Mouse (Mus musculus) liver, postnatal 0 days (tissue): ENCODE data around the gene Cabin1. TPM values are rescaled to one million over a fixed set of nuclear protein-coding genes. Genes with fewer than 3 reads are reported as not detected.

Experiments
- ATAC-seq: fragments of 200-750 bp; cut with Nextera tagmentation; 2 replicates; pipeline ENCODE4 v1.8.0; 2017; ENCODE audit warnings: mild to moderate bottlenecking, moderate library complexity
- DNase-seq: peaks from one replicate; pipeline ENCODE4 v3.0.0-alpha.2; 2016
- H3K27ac ChIP-seq: fragments of 300-500 bp; sonication (generic); 2 replicates; pipeline ENCODE4 v1.5.1; 2014; ENCODE audit warnings: antibody characterized with exemption, moderate library complexity, mild to moderate bottlenecking, low read depth
- H3K27me3 ChIP-seq: fragments of 300-500 bp; sonication (generic); 2 replicates; pipeline ENCODE4 v1.6.1; 2014; ENCODE audit warnings: low read length, control low read depth, mixed read lengths; ENCODE audit not compliant: insufficient read depth
- H3K36me3 ChIP-seq: fragments of 300-500 bp; sonication (generic); replicated peaks from 2 replicates; pipeline ENCODE4 v1.6.1; 2014; ENCODE audit warnings: mild to moderate bottlenecking, control low read depth, low read length, moderate library complexity, mixed read lengths; ENCODE audit not compliant: insufficient read depth
- H3K4me1 ChIP-seq: fragments of 300-500 bp; sonication (generic); 2 replicates; pipeline ENCODE4 v1.6.1; 2014; ENCODE audit warnings: antibody characterized with exemption, mild to moderate bottlenecking, control low read depth; ENCODE audit not compliant: insufficient read depth
- H3K4me2 ChIP-seq: fragments of 300-500 bp; sonication (generic); 2 replicates; pipeline ENCODE4 v1.6.1; 2014; ENCODE audit warnings: low read depth, mild to moderate bottlenecking, low read length, moderate library complexity, mixed read lengths
- H3K4me3 ChIP-seq: fragments of 300-500 bp; sonication (generic); 2 replicates; pipeline ENCODE4 v1.5.1; 2014; ENCODE audit warnings: low read depth, low read length
- H3K9ac ChIP-seq: fragments of 300-500 bp; sonication (generic); replicated peaks from 2 replicates; pipeline ENCODE4 v1.6.1; 2014; ENCODE audit warnings: mild to moderate bottlenecking, moderate library complexity
- H3K9me3 ChIP-seq: fragments of 300-500 bp; sonication (generic); 2 replicates; pipeline ENCODE4 v1.6.1; 2016; ENCODE audit warnings: mild to moderate bottlenecking, control low read depth, low read length, mixed read lengths
- CTCF ChIP-seq: sonication (generic); IDR thresholded peaks from 2 replicates; pipeline ENCODE4 v1.5.1; 2016; ENCODE audit warnings: antibody characterized with exemption, low read depth
- EP300 ChIP-seq: IDR thresholded peaks from 2 replicates; pipeline ENCODE4 v1.6.1; 2016; ENCODE audit warnings: antibody characterized with exemption, low read depth, mild to moderate bottlenecking
- WGBS: fragments of 180-500 bp; shearing (Covaris S2); extraction: QIAGEN DNeasy Blood & Tissue Kit; methylation state at CpG from one replicate; pipeline ENCODE4 v1.1.7; 2014; ENCODE audit not compliant: insufficient replicate concordance; 5-methylcytosine and 5-hydroxymethylcytosine counted together
- polyA plus RNA-seq: library from polyadenylated mRNA; unstranded; fragments of >200 nt; fragmentation: Nextera tagmentation; extraction: Ambion mirVana; gene quantifications from 2 replicates; pipeline ENCODE4 v1.2.1, GENCODE M21; 2015

The Cabin1 gene
- polyA plus RNA-seq, 1 experiment from 2014 or later: 9.1 TPM

- H3K9ac ChIP-seq: no peak overlapping the region
- no peak overlapping the region for H3K4me3 ChIP-seq
- H3K27ac ChIP-seq: no peak overlapping the region
- H3K36me3 ChIP-seq: peaks cover 10% of the 10 kb centered on the region
- H3K27me3 ChIP-seq: no peaks in the 10 kb centered on the region
- no peak for DNase-seq
- no peak for TF ChIP-seq CTCF
- WGBS: 89% methylated on average over 3 of the region's 3 CpGs
- peaks cover 10% of the 10 kb centered on the region for H3K4me1 ChIP-seq
- ATAC-seq: no peak
- no peak overlapping the region for H3K4me2 ChIP-seq
- no peaks in the 10 kb centered on the region for H3K9me3 ChIP-seq
Observed at GRCm38 (mm10) chr10:75760311-75760710, 3.8 kb downstream of the Cabin1 start.

- H3K27ac ChIP-seq: no peak overlapping the region
- 0 out of 2 replicates have a peak, but pooled peaks have one; percentile 33 for ATAC-seq
- peaks cover 43% of the 10 kb centered on the region for H3K36me3 ChIP-seq
- no peak for DNase-seq
- H3K4me2 ChIP-seq: peak overlapping the region; percentile 4; the same call in 1 of the 2 replicates
- no peak for TF ChIP-seq CTCF
- TF ChIP-seq EP300: no peak
- no peaks in the 10 kb centered on the region for H3K4me1 ChIP-seq
- WGBS: 85% methylated on average over 11 of the region's 11 CpGs
- H3K27me3 ChIP-seq: no peaks in the 10 kb centered on the region
- no peak overlapping the region for H3K9ac ChIP-seq
- no peak overlapping the region for H3K4me3 ChIP-seq
- no peaks in the 10 kb centered on the region for H3K9me3 ChIP-seq
Observed at GRCm38 (mm10) chr10:75756719-75757118, 7.4 kb downstream of the Cabin1 start.

GRCm38 (mm10) chr10:75744017-75744416 is 20.1 kb downstream of the Cabin1 start:
- no peak overlapping the region for H3K4me3 ChIP-seq
- no peak overlapping the region for H3K9ac ChIP-seq
- H3K36me3 ChIP-seq: peaks cover 86% of the 10 kb centered on the region
- peak; percentile 74 for ATAC-seq
- H3K27me3 ChIP-seq: no peaks in the 10 kb centered on the region
- no peak overlapping the region for H3K27ac ChIP-seq
- TF ChIP-seq EP300 (no peak), CTCF (peak; percentile 98)
- DNase-seq: peak; percentile 84
- WGBS: 47% methylated on average over 3 of the region's 3 CpGs
- no peaks in the 10 kb centered on the region for H3K9me3 ChIP-seq
- no peak overlapping the region for H3K4me2 ChIP-seq
- peaks cover 9% of the 10 kb centered on the region for H3K4me1 ChIP-seq

GRCm38 (mm10) chr10:75743369-75743768 is 20.8 kb downstream of the Cabin1 start:
- no peaks in the 10 kb centered on the region for H3K9me3 ChIP-seq
- ATAC-seq: no peak
- H3K36me3 ChIP-seq: peaks cover 89% of the 10 kb centered on the region
- no peak overlapping the region for H3K4me3 ChIP-seq
- no peak for DNase-seq
- H3K27me3 ChIP-seq: no peaks in the 10 kb centered on the region
- H3K4me1 ChIP-seq: peaks cover 9% of the 10 kb centered on the region
- H3K4me2 ChIP-seq: no peak overlapping the region
- 92% methylated on average over 12 of the region's 12 CpGs for WGBS
- H3K9ac ChIP-seq: no peak overlapping the region
- TF ChIP-seq CTCF: no peak
- no peak for TF ChIP-seq EP300
- H3K27ac ChIP-seq: no peak overlapping the region

- no peak overlapping the region for H3K27ac ChIP-seq
- no peak overlapping the region for H3K4me2 ChIP-seq
- no peaks in the 10 kb centered on the region for H3K27me3 ChIP-seq
- H3K36me3 ChIP-seq: peaks cover 88% of the 10 kb centered on the region
- WGBS: 91% methylated on average over 3 of the region's 3 CpGs
- TF ChIP-seq EP300: no peak
- no peak for TF ChIP-seq CTCF
- ATAC-seq: no peak
- H3K9me3 ChIP-seq: no peaks in the 10 kb centered on the region
- no peak for DNase-seq
- no peak overlapping the region for H3K9ac ChIP-seq
- peaks cover 9% of the 10 kb centered on the region for H3K4me1 ChIP-seq
- no peak overlapping the region for H3K4me3 ChIP-seq
Observed at GRCm38 (mm10) chr10:75740866-75741265, 23.3 kb downstream of the Cabin1 start.

- WGBS: 95% methylated on average over 7 of the region's 7 CpGs
- no peak for TF ChIP-seq CTCF
- no peak for TF ChIP-seq EP300
- Histone ChIP-seq H3K9me3 (no peaks in the 10 kb centered on the region), H3K4me3 (no peak overlapping the region), H3K27ac (no peak overlapping the region), H3K9ac (no peak overlapping the region), H3K4me2 (no peak overlapping the region), H3K27me3 (no peaks in the 10 kb centered on the region), H3K4me1 (no peaks in the 10 kb centered on the region), H3K36me3 (peaks cover 68% of the 10 kb centered on the region)
- ATAC-seq: no peak
- DNase-seq: no peak
Observed at GRCm38 (mm10) chr10:75725449-75725848, 38.7 kb downstream of the Cabin1 start.

GRCm38 (mm10) chr10:75720215-75720614 is 43.9 kb downstream of the Cabin1 start:
- no peak for DNase-seq
- H3K36me3 ChIP-seq: peaks cover 79% of the 10 kb centered on the region
- WGBS: 82% methylated on average over 5 of the region's 5 CpGs

More at GRCm38 (mm10) chr10:75720215-75720614, 43.9 kb downstream of the Cabin1 start:
- Histone ChIP-seq H3K27me3 (no peaks in the 10 kb centered on the region), H3K9me3 (no peaks in the 10 kb centered on the region), H3K4me3 (no peak overlapping the region), H3K4me2 (no peak overlapping the region), H3K4me1 (no peaks in the 10 kb centered on the region), H3K27ac (no peak overlapping the region), H3K9ac (no peak overlapping the region)
- no peak for TF ChIP-seq EP300
- no peak for TF ChIP-seq CTCF
- ATAC-seq: no peak
